Mouse (Mus musculus): Measurements from ENCODE around the gene Apaf1. TPM values are rescaled to one million over a fixed set of nuclear protein-coding genes. Genes with fewer than 3 reads are reported as not detected.

Gene Apaf1
- 21.4 TPM for polyA plus RNA-seq (2017; shearing (Covaris generic))

DNA sequence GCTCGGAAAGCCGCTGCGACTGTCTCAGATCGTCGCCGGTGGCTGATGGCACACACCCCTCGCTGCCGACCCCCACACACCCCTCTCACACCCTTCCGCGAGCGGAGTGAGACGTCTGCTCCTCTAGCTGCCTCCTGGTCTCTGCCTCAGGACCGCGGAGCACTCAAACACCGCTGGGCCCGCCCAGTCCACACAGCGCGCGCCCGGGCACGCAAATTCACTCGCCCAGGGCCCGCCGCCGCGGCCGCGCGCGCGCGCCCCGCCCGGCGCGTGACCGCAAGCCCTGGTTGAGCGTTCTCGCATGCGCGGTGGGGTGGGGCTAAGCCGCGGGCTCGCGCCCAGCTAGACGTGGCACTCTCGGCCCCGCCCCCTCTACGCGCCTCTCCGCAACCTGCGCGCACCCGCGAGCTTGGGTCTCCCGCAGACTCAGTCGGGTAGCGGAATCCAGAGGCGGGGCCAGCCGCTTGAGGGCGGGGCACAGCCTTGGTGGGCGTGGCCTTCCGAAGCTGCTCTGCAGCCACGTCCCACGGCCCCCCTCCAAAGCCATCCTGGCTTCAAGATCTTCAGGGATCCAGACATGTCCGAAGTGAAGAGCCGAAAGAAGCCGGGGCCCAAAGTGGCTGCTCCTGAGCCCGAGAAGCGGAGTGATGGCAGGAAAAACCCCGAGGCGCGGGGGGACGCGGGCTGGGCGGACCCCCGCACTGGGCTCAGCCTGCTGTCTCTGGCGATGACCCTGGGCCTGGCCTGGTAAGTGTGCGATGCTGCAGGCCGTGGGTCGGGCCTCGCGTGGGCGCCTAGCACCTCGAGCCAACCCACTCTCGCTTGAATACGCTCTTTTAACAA lies at the start of gene Apaf1, which contains the start of gene Ikbip:
TSS of gene Apaf1 (minus strand) at position 221 of the 843 bp plus-strand sequence.
TSS of gene Ikbip (plus strand) at position 391 of the 843 bp plus-strand sequence.

GRCm38 (mm10) chr10:91123828-91124822 lies 41.6 kb upstream of the Apaf1 start, which contains the start of gene Slc25a3:
Slc25a3 (minus strand) TSS chr10:91124059.

Other genes with a start within 250 kb of the Apaf1 start
- gene Ikbip, start 170 bp upstream of the Apaf1 start, polyA plus RNA-seq (2017; shearing (Covaris generic)), result 9.8 TPM
- gene Slc25a3, start 41.3 kb upstream of the Apaf1 start, polyA plus RNA-seq (2017; shearing (Covaris generic)), result 262 TPM
- 24.4 TPM for gene Tmpo, start 98.5 kb upstream of the Apaf1 start, polyA plus RNA-seq (2017; shearing (Covaris generic))

Measured in CD4-positive, CD25-positive, alpha-beta regulatory T cell, adult 9 weeks (primary cell).